Mouse (Mus musculus) spleen, postnatal 36 days (tissue): ENCODE data around the gene Gng7.
"Not testable (repeated sequence)": the region's sequence is repeated elsewhere in the genome, so short reads cannot be mapped to it uniquely, and the experiment has no call there.

Experiments used
- DNase-seq, 2 experiments: peaks; one replicate each; pipeline ENCODE4 v3.0.0; 2022; ENCODE audit warnings: low spot score in 2 of 2, mixed read lengths in 1 of 2

Gene Gng7

GRCm38 (mm10) chr10:81014393-81015384 is at the start of gene Gng7:
Gene Gng7 (minus strand): TSS chr10:81014945.
- DNase-seq = peak; percentile 88 to 90

- DNase-seq = not testable (repeated sequence)
Measured at GRCm38 (mm10) chr10:81064519-81064918, 49.8 kb upstream of the Gng7 start.

- DNase-seq = no peak
Measured at GRCm38 (mm10) chr10:81062710-81063109, 48.0 kb upstream of the Gng7 start.

- DNase-seq = peak; percentile 97 to 98
Measured at GRCm38 (mm10) chr10:81059603-81060543, 45.1 kb upstream of the Gng7 start, which contains the start of gene Sgta. Gene Sgta (minus strand): TSS chr10:81060181.

GRCm38 (mm10) chr10:81058896-81059295 is 44.2 kb upstream of the Gng7 start:
- DNase-seq = no peak

- no peak for DNase-seq
Measured at GRCm38 (mm10) chr10:81057406-81058130, 42.8 kb upstream of the Gng7 start.

- not testable (repeated sequence) for DNase-seq
Measured at GRCm38 (mm10) chr10:81055802-81056340, 41.1 kb upstream of the Gng7 start.

- DNase-seq = no peak
Measured at GRCm38 (mm10) chr10:81055169-81055568, 40.4 kb upstream of the Gng7 start.

- DNase-seq = no peak
Measured at GRCm38 (mm10) chr10:81052577-81052976, 37.8 kb upstream of the Gng7 start.

GRCm38 (mm10) chr10:81051133-81051532 is 36.4 kb upstream of the Gng7 start:
- DNase-seq = no peak

- no peak for DNase-seq
Measured at GRCm38 (mm10) chr10:81050645-81051044, 35.9 kb upstream of the Gng7 start.

GRCm38 (mm10) chr10:81045246-81045645 is 30.5 kb upstream of the Gng7 start:
- DNase-seq = not testable (repeated sequence)

- peak; percentile 46 to 56 for DNase-seq
Measured at GRCm38 (mm10) chr10:81041458-81042175, 26.9 kb upstream of the Gng7 start.

- peak; percentile 95 to 96 for DNase-seq
Measured at GRCm38 (mm10) chr10:81036988-81037580, 22.3 kb upstream of the Gng7 start, which contains the start of gene Slc39a3. Gene Slc39a3 (minus strand): TSS chr10:81037426.

GRCm38 (mm10) chr10:81036251-81036650 is 21.5 kb upstream of the Gng7 start:
- DNase-seq = peak in 1 of 2 experiments; percentile 24

- no peak for DNase-seq
Measured at GRCm38 (mm10) chr10:81033586-81033985, 18.8 kb upstream of the Gng7 start.

GRCm38 (mm10) chr10:81029031-81029430 is 14.3 kb upstream of the Gng7 start:
- DNase-seq = no peak

GRCm38 (mm10) chr10:81028219-81028618 is 13.5 kb upstream of the Gng7 start:
- DNase-seq = no peak

- no peak for DNase-seq
Measured at GRCm38 (mm10) chr10:81027331-81027730, 12.6 kb upstream of the Gng7 start.

- no peak for DNase-seq
Measured at GRCm38 (mm10) chr10:81026857-81027256, 12.1 kb upstream of the Gng7 start.
